Mouse (Mus musculus) C2C12 (cell line): ENCODE results near the gene Mme.

Experiments
- CEBPB ChIP-seq: IDR thresholded peaks from one replicate; pipeline ENCODE4 v1.6.1; 2011; ENCODE audit warnings: low read depth, mild to moderate bottlenecking, control low read depth, moderate library complexity
- CTCF ChIP-seq: IDR thresholded peaks from one replicate; pipeline ENCODE4 v1.5.1; 2011; ENCODE audit not compliant: control insufficient read depth, insufficient read depth, insufficient read length
- FOSL1 ChIP-seq: IDR thresholded peaks from one replicate; pipeline ENCODE4 v1.8.0; 2011; ENCODE audit warnings: mild to moderate bottlenecking, low read length; ENCODE audit not compliant: poor library complexity, insufficient read depth, severe bottlenecking

- TF ChIP-seq CTCF (no peak), CEBPB (no peak), FOSL1 (no peak)
Observed at GRCm38 (mm10) chr3:63340110-63340509, 98.8 kb downstream of the Mme start.
